16 mouse cellular contexts compared by ENCODE assay signal in the genomic region with DNA sequence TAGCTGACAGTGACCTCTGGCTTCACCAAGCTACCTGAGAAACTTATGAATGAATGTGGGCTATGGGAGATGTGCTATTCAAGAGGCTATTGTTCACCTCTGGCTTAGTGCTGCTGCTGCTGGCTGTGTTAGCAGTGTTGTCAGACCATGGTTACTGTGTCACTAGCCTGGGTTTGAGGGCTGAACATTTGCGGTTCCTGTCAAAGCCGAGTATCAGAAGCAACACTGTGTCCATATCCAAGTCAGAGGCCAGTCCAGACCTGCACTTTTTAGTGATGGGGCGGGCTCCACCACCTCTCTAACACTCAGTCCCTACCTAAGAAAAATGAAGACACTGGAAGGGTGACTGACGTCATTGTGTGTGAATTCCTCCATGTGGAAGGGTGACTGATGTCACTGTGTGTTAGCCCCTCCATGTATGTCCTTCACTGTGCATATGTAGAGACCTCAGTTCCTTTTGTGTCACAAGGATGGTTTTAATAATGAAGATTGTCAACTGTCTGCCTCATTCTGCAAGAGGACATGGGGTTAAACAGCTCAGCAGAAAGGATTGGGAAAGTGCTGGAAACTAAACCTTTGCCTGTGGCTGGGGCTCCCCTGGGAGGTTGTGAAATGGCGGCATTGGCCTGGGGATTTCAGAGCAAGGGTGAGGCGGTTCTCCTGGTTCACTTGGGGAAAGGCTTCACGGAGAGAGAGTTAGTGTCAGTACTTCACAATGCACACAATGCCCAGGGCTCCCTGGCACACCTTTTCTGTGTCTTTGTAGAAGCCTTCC.
"Had no signal": no experiment of that assay in that cellular context is flagged by ENCODE, and none has a peak within 500 bp of the region (broad histone marks: within the 10 kb centered on the region; RNA-seq: fewer than 3 reads in every experiment).

No protein-coding gene starts in this region.

- H3K27ac ChIP-seq: kidney, postnatal 0 days; limb, embryonic 12.5 days; liver, embryonic 13.5 days; midbrain, embryonic 13.5 days; neural tube, embryonic 15.5 days had no signal

- H3K36me3 ChIP-seq: limb, embryonic 12.5 days; liver, embryonic 13.5 days; midbrain, embryonic 13.5 days; neural tube, embryonic 15.5 days had no signal

- H3K9ac ChIP-seq: limb, embryonic 12.5 days; liver, embryonic 13.5 days; liver, postnatal 0 days; midbrain, embryonic 13.5 days; neural tube, embryonic 15.5 days had no signal

- DNase-seq: kidney, postnatal 36 days; layer of hippocampus, adult 9-11 months; layer of hippocampus, postnatal 36 days; liver; liver, embryonic 13.5 days; liver, postnatal 0 days; retina, postnatal 1 day; right cerebral cortex, postnatal 4 days; spleen, adult 18-20 months; thymus, adult 18-20 months; thymus, postnatal 14 days had no signal

- H3K4me2 ChIP-seq: limb, embryonic 12.5 days; liver, embryonic 13.5 days; midbrain, embryonic 13.5 days; neural tube, embryonic 15.5 days had no signal

- H3K9me3 ChIP-seq: limb, embryonic 12.5 days; liver, embryonic 13.5 days; midbrain, embryonic 13.5 days; neural tube, embryonic 15.5 days had no signal

- H3K27me3 ChIP-seq: limb, embryonic 12.5 days; liver, embryonic 13.5 days; neural tube, embryonic 15.5 days had no signal

- ATAC-seq: liver, postnatal 0 days; midbrain, embryonic 13.5 days had no signal

- H3K4me3 ChIP-seq: limb, embryonic 12.5 days; liver, embryonic 13.5 days; midbrain, embryonic 13.5 days; myocyte; neural tube, embryonic 15.5 days had no signal

- H3K4me1 ChIP-seq: liver, embryonic 13.5 days had no signal
